Mouse (Mus musculus): ENCODE data around the gene Slc25a39.

DNA sequence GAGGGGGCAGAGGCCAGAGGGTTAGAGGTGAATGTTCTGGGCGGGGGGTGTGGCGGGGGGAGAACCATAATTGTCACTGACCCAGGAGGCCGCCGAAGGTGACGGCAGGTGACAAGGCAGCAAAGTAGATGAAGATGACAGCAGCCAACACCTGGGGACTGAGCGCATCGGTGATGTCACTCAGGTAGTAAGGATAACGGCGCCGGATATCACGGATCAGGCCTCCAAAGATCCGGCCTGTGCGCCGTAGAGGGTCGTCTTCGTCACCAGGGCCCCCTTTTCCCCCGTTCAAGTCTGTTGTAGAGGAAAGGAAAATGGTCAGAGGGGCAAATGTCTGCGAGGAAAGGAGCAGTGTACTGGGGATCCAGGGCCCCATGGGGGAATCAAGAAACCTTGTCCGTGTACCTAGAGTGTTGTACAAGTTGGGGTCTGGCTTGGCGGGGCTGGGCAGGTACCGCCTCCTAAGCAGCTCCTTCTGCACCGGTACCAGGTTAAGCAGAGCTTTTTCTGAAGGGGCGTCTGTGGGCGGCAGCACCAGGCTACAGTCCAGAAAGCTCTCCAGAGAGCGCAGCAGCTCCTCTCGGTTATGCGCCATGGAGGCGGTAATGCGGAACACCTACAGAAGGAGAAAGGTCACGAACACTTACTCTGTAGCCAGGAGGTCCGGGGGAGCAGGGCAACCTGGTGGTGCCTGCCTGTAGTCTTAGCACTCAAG is 51.0 kb downstream of the Slc25a39 start:
- no peak for TF ChIP-seq POLR2A (IDR thresholded peaks at IDR 0.05; ENCODE audit: borderline replicate concordance, control insufficient read depth, low read depth, low read length)
- no peak for TF ChIP-seq CTCF (IDR thresholded peaks at IDR 0.05; ENCODE audit: control insufficient read depth, insufficient read depth, low read length)
